Mouse (Mus musculus): ENCODE data around the gene Polrmt.

DNA sequence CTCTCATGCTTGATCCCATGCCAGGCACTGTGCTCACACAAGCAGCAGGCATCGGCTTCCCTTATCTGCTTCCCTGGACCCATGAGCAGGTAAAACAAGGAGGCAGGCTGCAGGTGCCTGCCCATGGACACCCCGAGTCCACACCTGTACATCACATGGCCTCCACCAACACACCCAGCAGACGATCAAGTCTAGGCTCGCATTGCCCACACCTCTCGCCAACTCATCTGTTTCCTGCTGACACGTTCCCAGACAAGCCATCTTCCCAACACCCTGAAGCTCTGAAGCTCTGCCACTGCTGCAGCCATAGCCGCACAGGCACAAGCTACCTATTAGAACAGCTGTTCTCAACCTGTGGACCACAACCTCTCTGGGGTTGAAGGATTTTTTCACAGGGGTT, 17.9 kb upstream of the Polrmt start:
- TF ChIP-seq CTCF (IDR thresholded peaks at IDR 0.05; ENCODE audit: low read depth) (no peak), EP300 (IDR thresholded peaks at IDR 0.05; ENCODE audit: low read depth) (no peak)
